In the genomic region with DNA sequence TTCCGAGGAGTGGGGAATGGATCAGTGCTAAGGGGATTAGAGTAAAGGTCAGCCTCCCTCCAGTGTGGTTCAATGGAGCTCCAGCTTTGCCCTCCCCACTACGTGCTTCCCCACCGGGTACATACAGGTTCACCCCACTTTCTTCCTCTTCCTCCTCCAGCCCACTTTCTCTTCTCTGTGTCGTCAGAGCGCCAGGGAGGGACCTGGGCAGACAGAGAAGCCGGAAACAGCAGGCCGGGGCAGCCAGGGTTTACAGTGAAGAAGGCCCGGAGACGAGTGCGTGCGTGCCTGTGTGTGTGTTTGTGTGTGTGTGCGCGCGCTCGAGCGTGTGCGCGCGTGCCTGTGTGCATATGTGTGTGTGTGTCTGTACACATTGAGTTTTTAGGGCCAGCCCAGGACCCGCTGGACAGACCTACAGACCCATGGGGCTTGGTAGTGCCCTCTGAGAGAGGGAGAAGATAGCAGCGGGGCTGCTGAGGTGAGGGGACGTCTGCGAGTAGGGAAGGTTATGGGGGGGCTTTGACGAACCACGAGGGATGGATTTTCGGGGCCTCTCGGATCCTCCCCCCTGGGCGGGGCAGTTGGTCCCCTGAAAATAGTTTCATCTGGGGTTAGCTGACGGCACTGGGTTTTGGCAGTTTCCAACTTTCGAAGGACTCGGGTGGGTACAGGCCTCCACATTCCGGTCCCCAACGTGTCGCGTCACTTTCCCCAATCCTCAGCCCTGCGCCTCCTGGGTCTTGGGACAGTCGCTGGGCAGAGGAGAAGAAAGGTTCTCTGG, we compare ENCODE assay signal across 8 mouse cellular contexts. TPM values are rescaled to one million over a fixed set of nuclear protein-coding genes. Genes with fewer than 3 reads are reported as not detected.
DNase-seq lines count a peak whose midpoint lies in the region; ATAC-seq lines count a peak whose summit lies in the region.

A gene (plus strand): TSS at position 215 of the 781 bp plus-strand sequence.

- H3K27me3 ChIP-seq in hindbrain, embryonic 13.5 days: peaks cover 46% of the 10 kb centered on the region
- H3K27me3 ChIP-seq in limb, embryonic 10.5 days (ENCODE audit: low read depth, poor library complexity, severe bottlenecking): no peaks in the 10 kb centered on the region
- peaks cover 13% of the 10 kb centered on the region for H3K27me3 ChIP-seq in midbrain, embryonic 11.5 days (ENCODE audit: control insufficient read depth, insufficient read depth, low read length)

- no peaks in the 10 kb centered on the region for H3K9me3 ChIP-seq in hindbrain, embryonic 13.5 days
- H3K9me3 ChIP-seq in limb, embryonic 10.5 days (replicated peaks): no peaks in the 10 kb centered on the region
- no peaks in the 10 kb centered on the region for H3K9me3 ChIP-seq in midbrain, embryonic 11.5 days (ENCODE audit: control insufficient read depth, low read length)

- peaks cover 21% of the 10 kb centered on the region for H3K4me1 ChIP-seq in hindbrain, embryonic 13.5 days (replicated peaks)
- H3K4me1 ChIP-seq in limb, embryonic 10.5 days: peaks cover 29% of the 10 kb centered on the region
- peaks cover 11% of the 10 kb centered on the region for H3K4me1 ChIP-seq in midbrain, embryonic 11.5 days (ENCODE audit: control insufficient read depth, insufficient read depth, low read length)

- H3K27ac ChIP-seq in hindbrain, embryonic 13.5 days: peak within 1 kb of the TSS; percentile 52
- peak within 1 kb of the TSS; percentile 85 for H3K27ac ChIP-seq in limb, embryonic 10.5 days
- no peak within 1 kb of the TSS for H3K27ac ChIP-seq in midbrain, embryonic 11.5 days (ENCODE audit: low read depth, low read length)

- whole genome bisulfite sequencing in hindbrain, embryonic 13.5 days: 6% methylated on average over 37 of the region's 37 CpGs
- 5% methylated on average over 37 of the region's 37 CpGs for WGBS in limb, embryonic 10.5 days
- WGBS in midbrain, embryonic 11.5 days: 4% methylated on average over 37 of the region's 37 CpGs

- peak within 1 kb of the TSS; percentile 61 for H3K9ac ChIP-seq in hindbrain, embryonic 13.5 days
- peak within 1 kb of the TSS; percentile 60 for H3K9ac ChIP-seq in midbrain, embryonic 11.5 days (ENCODE audit: low read length)

- H3K4me2 ChIP-seq in hindbrain, embryonic 13.5 days: peak within 1 kb of the TSS; percentile 54
- peak within 1 kb of the TSS; percentile 42 for H3K4me2 ChIP-seq in midbrain, embryonic 11.5 days

- no peaks in the 10 kb centered on the region for H3K36me3 ChIP-seq in hindbrain, embryonic 13.5 days
- H3K36me3 ChIP-seq in limb, embryonic 10.5 days: no peaks in the 10 kb centered on the region
- H3K36me3 ChIP-seq in midbrain, embryonic 11.5 days (ENCODE audit: control insufficient read depth, insufficient read depth, low read length): no peaks in the 10 kb centered on the region

- ATAC-seq in hindbrain, embryonic 13.5 days (ENCODE audit: low FRiP score): peak; percentile 47
- ATAC-seq in midbrain, embryonic 11.5 days (ENCODE audit: low FRiP score): peak; percentile 51

- H3K4me3 ChIP-seq in hindbrain, embryonic 13.5 days: peak within 1 kb of the TSS; percentile 35
- H3K4me3 ChIP-seq in limb, embryonic 10.5 days: peak within 1 kb of the TSS; percentile 55
- H3K4me3 ChIP-seq in midbrain, embryonic 11.5 days (ENCODE audit: low read depth, low read length): peak within 1 kb of the TSS; percentile 28

- DNase-seq in layer of hippocampus, adult 11-12 months (ENCODE audit: low spot score): peak; percentile 65
- DNase-seq in layer of hippocampus, adult 18-20 months (ENCODE audit: low spot score in 2 of 2): no peak
- DNase-seq in cerebellum, adult 18-20 months: peak; percentile 50 to 58
- DNase-seq in gastrocnemius, adult 18-20 months (ENCODE audit: low spot score): peak; percentile 76
- DNase-seq in limb, embryonic 10.5 days (ENCODE audit: low spot score): peak; percentile 75
- peak; percentile 93 for DNase-seq in midbrain, embryonic 11.5 days (ENCODE audit: low spot score, missing footprints)
- DNase-seq in spleen, postnatal 36 days (ENCODE audit: low spot score in 2 of 2): peak; percentile 93

RNA-seq across cellular contexts. Expression of the gene that starts here (rescaled TPM):
- 1 to 10 TPM; 5.7 to 7.3 TPM for total RNA-seq in layer of hippocampus, adult 18-20 months (2021)
- 10 to 100 TPM; 16.0 to 17.9 TPM for total RNA-seq in gastrocnemius, adult 18-20 months (2021)
- polyA plus RNA-seq in hindbrain, embryonic 13.5 days (2015; fragmentation: Nextera tagmentation; extraction: Ambion mirVana): 4.9 and 5.0 TPM in 2 replicates
- polyA plus RNA-seq in limb, embryonic 10.5 days (2016; fragmentation: Nextera tagmentation; extraction: Ambion mirVana): 8.4 and 9.7 TPM in 2 replicates
- 5.7 and 6.9 TPM in 2 replicates for polyA plus RNA-seq in midbrain, embryonic 11.5 days (2014; fragmentation: Nextera tagmentation; extraction: Ambion mirVana)

Comparison
In these comparisons a context has a peak if more than half of its experiments do, and no peak if none do; other contexts are left out.
1. DNase-seq: peak in layer of hippocampus, adult 11-12 months (single experiment), cerebellum, adult 18-20 months (2 of 2), gastrocnemius, adult 18-20 months (single experiment), limb, embryonic 10.5 days (single experiment), midbrain, embryonic 11.5 days (single experiment) and spleen, postnatal 36 days (2 of 2); none in layer of hippocampus, adult 18-20 months (0 of 2).
2. Peak in every context shown above with its lines, with median percentiles within 50 percentile points of each other: H3K4me3 ChIP-seq.